Mouse (Mus musculus) heart, adult 2 months (tissue): ENCODE data around the gene Smim5.

Experiments
- CTCF ChIP-seq: fragments of 200-600 bp; IDR thresholded peaks from 2 replicates; pipeline ENCODE4 v1.8.1; 2022; ENCODE audit warnings: antibody characterized with exemption, mild to moderate bottlenecking, moderate library complexity
- EP300 ChIP-seq: fragments of 200-500 bp; IDR thresholded peaks from 2 replicates; pipeline ENCODE4 v1.6.1; 2011; ENCODE audit warnings: low read depth, low read length, control low read depth; ENCODE audit not compliant: insufficient read depth
- POLR2A ChIP-seq: fragments of 200-500 bp; IDR thresholded peaks from 2 replicates; pipeline ENCODE4 v1.6.1; 2011; ENCODE audit warnings: mild to moderate bottlenecking, low read depth, low read length, control low read depth; ENCODE audit not compliant: insufficient read depth

- TF ChIP-seq CTCF (no peak), POLR2A (no peak), EP300 (no peak)
Observed at GRCm38 (mm10) chr11:115885281-115885680, 14.5 kb upstream of the Smim5 start.
